Mouse (Mus musculus): ENCODE measurements at regions not wholly inside any gene's neighbourhood (a gene's known extent, or its start where the extent isn't known, plus 50 kb on each side); places are given as distances from the start of the nearest gene placed in this dataset.

DNA sequence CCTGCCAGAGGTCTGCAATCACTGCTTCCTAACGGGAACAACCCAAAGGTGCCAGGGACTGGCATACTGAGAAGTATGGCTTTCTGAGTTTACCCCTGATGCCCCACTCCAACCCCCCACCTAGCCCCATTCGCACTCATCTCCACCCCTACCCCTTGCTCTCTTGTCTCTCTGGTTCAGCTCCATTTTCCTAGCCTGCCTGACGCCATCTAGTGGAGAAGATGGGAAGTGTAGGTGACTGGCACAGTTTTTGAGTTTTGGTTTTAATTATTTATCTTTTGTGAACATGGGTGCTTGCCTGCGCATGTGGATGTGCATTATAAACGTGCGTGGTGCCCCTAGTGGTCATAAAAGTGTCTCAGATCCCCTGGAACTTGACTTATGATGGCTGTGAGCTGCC, 352.3 kb upstream of the Hs6st1 start:
- Histone ChIP-seq H3K27me3 (ENCODE audit: control insufficient read depth) (no peaks in the 10 kb centered on the region), H3K4me1 (ENCODE audit: control insufficient read depth) (no peaks in the 10 kb centered on the region), H3K36me3 (ENCODE audit: control insufficient read depth) (no peaks in the 10 kb centered on the region), H3K9me3 (ENCODE audit: control insufficient read depth, low read length) (0 out of 2 replicates have a peak, but pooled peaks cover 4% of the 10 kb centered on the region), H3K4me3 (replicated peaks) (no peak overlapping the region)
- no peak for TF ChIP-seq GATA1 (IDR thresholded peaks at IDR 0.05; ENCODE audit: low read length)
- no peak for TF ChIP-seq TAL1 (IDR thresholded peaks at IDR 0.05; ENCODE audit: low read length)

GRCm38 (mm10) chr1:35717166-35717565, 351.0 kb upstream of the Hs6st1 start:
- Histone ChIP-seq H3K4me3 (replicated peaks) (no peak overlapping the region), H3K27me3 (ENCODE audit: control insufficient read depth) (no peaks in the 10 kb centered on the region), H3K9me3 (ENCODE audit: control insufficient read depth, low read length) (0 out of 2 replicates have a peak, but pooled peaks cover 4% of the 10 kb centered on the region), H3K36me3 (ENCODE audit: control insufficient read depth) (no peaks in the 10 kb centered on the region), H3K4me1 (ENCODE audit: control insufficient read depth) (no peaks in the 10 kb centered on the region)
- TF ChIP-seq GATA1 (IDR thresholded peaks at IDR 0.05; ENCODE audit: low read length) (no peak), TAL1 (IDR thresholded peaks at IDR 0.05; ENCODE audit: low read length) (no peak)

DNA sequence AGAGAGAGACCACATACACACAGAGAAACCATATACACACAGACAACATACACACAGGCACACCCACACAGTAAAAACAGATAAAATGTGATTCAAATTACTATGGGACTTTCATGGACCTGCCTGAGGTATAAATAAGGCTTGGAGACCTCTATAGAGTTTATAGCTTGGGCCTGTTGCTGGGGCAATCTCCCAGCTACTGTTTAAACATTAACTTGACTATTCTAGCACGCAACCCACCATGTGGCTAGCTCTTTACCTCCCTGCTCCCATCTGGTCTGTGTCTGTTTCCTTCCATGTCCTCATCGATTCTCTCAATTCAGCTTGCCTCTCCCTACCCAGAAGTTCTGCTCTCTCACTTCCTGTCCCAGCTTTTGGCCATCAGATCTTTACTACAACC, 350.5 kb upstream of the Hs6st1 start:
- no peaks in the 10 kb centered on the region for H3K36me3 ChIP-seq (ENCODE audit: control insufficient read depth)
- no peak overlapping the region for H3K4me3 ChIP-seq (replicated peaks)
- no peaks in the 10 kb centered on the region for H3K4me1 ChIP-seq (ENCODE audit: control insufficient read depth)
- H3K27me3 ChIP-seq (ENCODE audit: control insufficient read depth) = no peaks in the 10 kb centered on the region
- 0 out of 2 replicates have a peak, but pooled peaks cover 4% of the 10 kb centered on the region for H3K9me3 ChIP-seq (ENCODE audit: control insufficient read depth, low read length)
- TF ChIP-seq TAL1 (IDR thresholded peaks at IDR 0.05; ENCODE audit: low read length) (no peak), GATA1 (IDR thresholded peaks at IDR 0.05; ENCODE audit: low read length) (no peak)

DNA sequence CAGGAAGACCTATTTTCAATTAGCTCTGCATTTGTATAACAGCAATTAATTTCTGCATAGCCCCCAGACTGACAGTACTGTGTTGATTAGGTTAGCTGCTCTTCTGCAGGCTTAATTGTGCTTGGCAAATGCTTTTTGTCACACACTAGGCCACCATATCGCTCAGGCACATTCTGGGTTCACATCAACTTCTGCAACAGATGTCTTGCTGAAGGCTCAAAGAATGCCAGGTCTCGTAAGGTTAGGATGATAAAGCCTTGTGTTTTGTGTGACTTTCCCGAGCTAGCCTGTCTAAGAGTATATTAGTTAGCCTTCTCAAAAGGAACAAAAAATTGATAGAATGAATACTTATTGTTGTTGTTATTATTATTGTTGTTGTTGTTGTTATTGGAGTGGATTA, 348.1 kb upstream of the Hs6st1 start:
- TF ChIP-seq GATA1 (IDR thresholded peaks at IDR 0.05; ENCODE audit: low read length) (no peak), TAL1 (IDR thresholded peaks at IDR 0.05; ENCODE audit: low read length) (no peak)
- H3K27me3 ChIP-seq (ENCODE audit: control insufficient read depth) = no peaks in the 10 kb centered on the region
- no peaks in the 10 kb centered on the region for H3K4me1 ChIP-seq (ENCODE audit: control insufficient read depth)
- H3K4me3 ChIP-seq (replicated peaks) = no peak overlapping the region
- 0 out of 2 replicates have a peak, but pooled peaks cover 4% of the 10 kb centered on the region for H3K9me3 ChIP-seq (ENCODE audit: control insufficient read depth, low read length)
- H3K36me3 ChIP-seq (ENCODE audit: control insufficient read depth) = no peaks in the 10 kb centered on the region

GRCm38 (mm10) chr1:35724366-35724900, 343.8 kb upstream of the Hs6st1 start:
- Histone ChIP-seq H3K4me1 (ENCODE audit: control insufficient read depth) (no peaks in the 10 kb centered on the region), H3K27me3 (ENCODE audit: control insufficient read depth) (no peaks in the 10 kb centered on the region), H3K36me3 (ENCODE audit: control insufficient read depth) (no peaks in the 10 kb centered on the region), H3K9me3 (ENCODE audit: control insufficient read depth, low read length) (no peaks in the 10 kb centered on the region), H3K4me3 (replicated peaks) (no peak overlapping the region)
- no peak for TF ChIP-seq TAL1 (IDR thresholded peaks at IDR 0.05; ENCODE audit: low read length)
- TF ChIP-seq GATA1 (IDR thresholded peaks at IDR 0.05; ENCODE audit: low read length) = no peak

GRCm38 (mm10) chr1:35726596-35726995, 341.6 kb upstream of the Hs6st1 start:
- no peaks in the 10 kb centered on the region for H3K9me3 ChIP-seq (ENCODE audit: control insufficient read depth, low read length)
- H3K4me3 ChIP-seq (replicated peaks) = no peak overlapping the region
- no peaks in the 10 kb centered on the region for H3K4me1 ChIP-seq (ENCODE audit: control insufficient read depth)
- no peaks in the 10 kb centered on the region for H3K27me3 ChIP-seq (ENCODE audit: control insufficient read depth)
- H3K36me3 ChIP-seq (ENCODE audit: control insufficient read depth) = no peaks in the 10 kb centered on the region
- TF ChIP-seq GATA1 (IDR thresholded peaks at IDR 0.05; ENCODE audit: low read length) = no peak
- TF ChIP-seq TAL1 (IDR thresholded peaks at IDR 0.05; ENCODE audit: low read length) = no peak

- no peaks in the 10 kb centered on the region for H3K27me3 ChIP-seq (ENCODE audit: control insufficient read depth)
- H3K4me1 ChIP-seq (ENCODE audit: control insufficient read depth) = no peaks in the 10 kb centered on the region
- no peaks in the 10 kb centered on the region for H3K9me3 ChIP-seq (ENCODE audit: control insufficient read depth, low read length)
- H3K36me3 ChIP-seq (ENCODE audit: control insufficient read depth) = no peaks in the 10 kb centered on the region
- no peak overlapping the region for H3K4me3 ChIP-seq (replicated peaks)
- TF ChIP-seq TAL1 (IDR thresholded peaks at IDR 0.05; ENCODE audit: low read length) (no peak), GATA1 (IDR thresholded peaks at IDR 0.05; ENCODE audit: low read length) (no peak)
These were observed 340.8 kb upstream of the Hs6st1 start for GRCm38 (mm10) chr1:35727310-35727990.

DNA sequence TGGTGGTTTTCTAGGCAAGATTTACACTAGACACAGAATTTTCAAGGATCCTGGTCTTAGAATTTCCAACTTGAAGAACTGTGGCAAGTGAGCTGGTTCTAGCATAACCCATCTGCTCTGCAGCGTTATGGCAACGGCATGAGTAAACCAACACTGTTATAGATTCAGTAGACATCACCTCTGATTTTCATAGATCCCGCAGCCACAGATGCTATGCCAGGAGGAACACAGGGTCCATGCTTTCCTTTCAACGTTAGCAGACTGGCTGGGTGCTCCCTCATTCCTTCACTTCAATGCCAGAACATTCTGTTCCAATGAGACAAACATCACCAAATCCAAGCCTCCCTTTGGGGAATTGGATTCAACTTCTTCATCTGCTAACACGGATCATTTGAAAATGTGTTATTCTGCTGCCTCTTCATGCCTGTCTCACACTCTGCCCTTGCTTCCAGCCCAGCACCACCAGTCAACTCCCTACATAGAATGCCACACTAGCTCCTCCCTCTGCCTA, 338.4 kb upstream of the Hs6st1 start:
- Histone ChIP-seq H3K9me3 (ENCODE audit: control insufficient read depth, low read length) (no peaks in the 10 kb centered on the region), H3K4me3 (replicated peaks) (no peak overlapping the region), H3K27me3 (ENCODE audit: control insufficient read depth) (no peaks in the 10 kb centered on the region), H3K4me1 (ENCODE audit: control insufficient read depth) (no peaks in the 10 kb centered on the region), H3K36me3 (ENCODE audit: control insufficient read depth) (no peaks in the 10 kb centered on the region)
- no peak for TF ChIP-seq GATA1 (IDR thresholded peaks at IDR 0.05; ENCODE audit: low read length)
- no peak for TF ChIP-seq TAL1 (IDR thresholded peaks at IDR 0.05; ENCODE audit: low read length)

GRCm38 (mm10) chr1:35730309-35730708, 337.9 kb upstream of the Hs6st1 start:
- Histone ChIP-seq H3K27me3 (ENCODE audit: control insufficient read depth) (no peaks in the 10 kb centered on the region), H3K4me1 (ENCODE audit: control insufficient read depth) (no peaks in the 10 kb centered on the region), H3K36me3 (ENCODE audit: control insufficient read depth) (no peaks in the 10 kb centered on the region), H3K9me3 (ENCODE audit: control insufficient read depth, low read length) (no peaks in the 10 kb centered on the region), H3K4me3 (replicated peaks) (no peak overlapping the region)
- no peak for TF ChIP-seq GATA1 (IDR thresholded peaks at IDR 0.05; ENCODE audit: low read length)

All from erythroblast, embryonic 14.5 days (primary cell).